Mouse (Mus musculus) midbrain, embryonic 10.5 days (tissue): ENCODE data around the gene Gm5294. TPM values are rescaled to one million over a fixed set of nuclear protein-coding genes. Genes with fewer than 3 reads are reported as not detected.
A peak's percentile ranks its signal among the peaks of the same experiment; 100 is the strongest.

ENCODE experiments used
- DNase-seq: peaks from one replicate; pipeline ENCODE4 v3.0.0-alpha.2; 2017; ENCODE audit warnings: low spot score
- H3K27ac ChIP-seq: fragments of 300-500 bp; sonication (generic); replicated peaks from 2 replicates; pipeline ENCODE4 v1.5.1; 2016; ENCODE audit warnings: mild to moderate bottlenecking
- H3K27me3 ChIP-seq: fragments of 300-500 bp; sonication (generic); 2 replicates; pipeline ENCODE4 v1.6.1; 2016; ENCODE audit warnings: low read depth, mild to moderate bottlenecking; ENCODE audit not compliant: poor library complexity, severe bottlenecking
- H3K36me3 ChIP-seq: fragments of 300-500 bp; sonication (generic); 2 replicates; pipeline ENCODE4 v1.6.1; 2016; ENCODE audit warnings: mild to moderate bottlenecking, moderate library complexity
- H3K4me1 ChIP-seq: fragments of 300-500 bp; sonication (generic); 2 replicates; pipeline ENCODE4 v1.6.1; 2016
- H3K4me3 ChIP-seq: fragments of 300-500 bp; sonication (generic); 2 replicates; pipeline ENCODE4 v1.5.1; 2016; ENCODE audit warnings: mild to moderate bottlenecking, moderate library complexity
- H3K9me3 ChIP-seq: fragments of 300-500 bp; sonication (generic); replicated peaks from 2 replicates; pipeline ENCODE4 v1.6.1; 2016; ENCODE audit warnings: mild to moderate bottlenecking
- WGBS: fragments of 180-500 bp; shearing (Covaris S2); methylation state at CpG from one replicate; pipeline ENCODE4 v1.1.7; 2016; 5-methylcytosine and 5-hydroxymethylcytosine counted together
- polyA plus RNA-seq: library from polyadenylated mRNA; unstranded; fragments of >200 nt; fragmentation: Nextera tagmentation; extraction: Ambion mirVana; gene quantifications from 2 replicates; pipeline ENCODE4 v1.2.1, GENCODE M21; 2016

Gm5294 gene
- polyA plus RNA-seq, 1 experiment from 2014 or later: not detected

- no peaks in the 10 kb centered on the region for H3K4me1 ChIP-seq
These were observed 15.6 kb upstream of the Gm5294 start for GRCm38 (mm10) chr5:138804286-138804685.

GRCm38 (mm10) chr5:138809767-138810166 is 10.1 kb upstream of the Gm5294 start:
- no peak overlapping the region for H3K4me3 ChIP-seq
- no peak overlapping the region for H3K27ac ChIP-seq
- no peaks in the 10 kb centered on the region for H3K9me3 ChIP-seq
- H3K27me3 ChIP-seq: no peaks in the 10 kb centered on the region
- WGBS: 93% methylated on average over 6 of the region's 6 CpGs
- no peak for DNase-seq
- H3K36me3 ChIP-seq: peaks cover 42% of the 10 kb centered on the region
- no peaks in the 10 kb centered on the region for H3K4me1 ChIP-seq

More at GRCm38 (mm10) chr5:138804286-138804685, 15.6 kb upstream of the Gm5294 start:
- H3K27me3 ChIP-seq: no peaks in the 10 kb centered on the region
- no peaks in the 10 kb centered on the region for H3K9me3 ChIP-seq
- peaks cover 32% of the 10 kb centered on the region for H3K36me3 ChIP-seq
- no peak overlapping the region for H3K27ac ChIP-seq
- WGBS: 95% methylated on average over 5 of the region's 5 CpGs
- no peak overlapping the region for H3K4me3 ChIP-seq
- no peak for DNase-seq

- Histone ChIP-seq H3K4me3 (peak overlapping the region; percentile 49), H3K36me3 (no peaks in the 10 kb centered on the region), H3K9me3 (peaks cover 4% of the 10 kb centered on the region; the same call in 1 of the 2 replicates), H3K27me3 (peaks cover 76% of the 10 kb centered on the region), H3K27ac (no peak overlapping the region), H3K4me1 (peaks cover 19% of the 10 kb centered on the region)
- peak; percentile 33 for DNase-seq
- 3% methylated on average over 32 of the region's 39 CpGs for WGBS
These were observed 945 bp downstream of the Gm5294 start for GRCm38 (mm10) chr5:138820717-138821332.

- Histone ChIP-seq H3K4me3 (no peak overlapping the region), H3K27ac (no peak overlapping the region), H3K9me3 (no peaks in the 10 kb centered on the region), H3K27me3 (peaks cover 54% of the 10 kb centered on the region), H3K4me1 (peaks cover 19% of the 10 kb centered on the region), H3K36me3 (no peaks in the 10 kb centered on the region)
- DNase-seq: no peak
- 78% methylated on average over 3 of the region's 3 CpGs for WGBS
These were observed 5.2 kb downstream of the Gm5294 start for GRCm38 (mm10) chr5:138825090-138825489.

GRCm38 (mm10) chr5:138833406-138833805 is 13.5 kb downstream of the Gm5294 start:
- no peak for DNase-seq
- Histone ChIP-seq H3K36me3 (no peaks in the 10 kb centered on the region), H3K4me3 (no peak overlapping the region), H3K4me1 (no peaks in the 10 kb centered on the region), H3K27ac (no peak overlapping the region), H3K9me3 (no peaks in the 10 kb centered on the region), H3K27me3 (no peaks in the 10 kb centered on the region)
- WGBS: 71% methylated on average over 6 of the region's 6 CpGs

- DNase-seq: no peak
- Histone ChIP-seq H3K4me1 (no peaks in the 10 kb centered on the region), H3K27me3 (no peaks in the 10 kb centered on the region), H3K9me3 (no peaks in the 10 kb centered on the region), H3K4me3 (no peak overlapping the region), H3K36me3 (no peaks in the 10 kb centered on the region), H3K27ac (no peak overlapping the region)
- 91% methylated on average over 3 of the region's 3 CpGs for WGBS
These were observed 15.0 kb downstream of the Gm5294 start for GRCm38 (mm10) chr5:138834910-138835309.

- H3K27me3 ChIP-seq: no peaks in the 10 kb centered on the region
- H3K36me3 ChIP-seq: no peaks in the 10 kb centered on the region
- no peak overlapping the region for H3K4me3 ChIP-seq
- WGBS: 88% methylated on average over 4 of the region's 4 CpGs
- no peak for DNase-seq
- no peak overlapping the region for H3K27ac ChIP-seq
- H3K9me3 ChIP-seq: no peaks in the 10 kb centered on the region
- H3K4me1 ChIP-seq: no peaks in the 10 kb centered on the region
These were observed 21.1 kb downstream of the Gm5294 start for GRCm38 (mm10) chr5:138840981-138841380.

GRCm38 (mm10) chr5:138843168-138843824 is 23.4 kb downstream of the Gm5294 start:
- H3K9me3 ChIP-seq: no peaks in the 10 kb centered on the region
- no peak for DNase-seq
- H3K36me3 ChIP-seq: no peaks in the 10 kb centered on the region
- H3K4me1 ChIP-seq: peaks cover 9% of the 10 kb centered on the region
- H3K27ac ChIP-seq: no peak overlapping the region
- H3K4me3 ChIP-seq: no peak overlapping the region
- H3K27me3 ChIP-seq: no peaks in the 10 kb centered on the region; the same call in none of the 2 replicates
- WGBS: 82% methylated on average over 9 of the region's 9 CpGs

- Histone ChIP-seq H3K9me3 (no peaks in the 10 kb centered on the region), H3K27me3 (no peaks in the 10 kb centered on the region; the same call in none of the 2 replicates), H3K27ac (no peak overlapping the region), H3K4me1 (peaks cover 10% of the 10 kb centered on the region), H3K4me3 (no peak overlapping the region), H3K36me3 (no peaks in the 10 kb centered on the region)
- 82% methylated on average over 4 of the region's 4 CpGs for WGBS
- DNase-seq: no peak
These were observed 26.6 kb downstream of the Gm5294 start for GRCm38 (mm10) chr5:138846506-138846905.

- H3K36me3 ChIP-seq: no peaks in the 10 kb centered on the region
- H3K4me1 ChIP-seq: peaks cover 10% of the 10 kb centered on the region
- 7% methylated on average over 7 of the region's 7 CpGs for WGBS
- no peaks in the 10 kb centered on the region for H3K9me3 ChIP-seq
- peak overlapping the region; percentile 14; the same call in 1 of the 2 replicates for H3K27ac ChIP-seq
- peak overlapping the region; percentile 36 for H3K4me3 ChIP-seq
- DNase-seq: peak; percentile 91
- H3K27me3 ChIP-seq: no peaks in the 10 kb centered on the region; the same call in none of the 2 replicates
These were observed 28.2 kb downstream of the Gm5294 start for GRCm38 (mm10) chr5:138848102-138848501.

GRCm38 (mm10) chr5:138849682-138850461 is 30.0 kb downstream of the Gm5294 start:
- Histone ChIP-seq H3K27me3 (no peaks in the 10 kb centered on the region; the same call in none of the 2 replicates), H3K27ac (no peak overlapping the region), H3K4me1 (peaks cover 10% of the 10 kb centered on the region), H3K4me3 (no peak overlapping the region), H3K36me3 (no peaks in the 10 kb centered on the region), H3K9me3 (no peaks in the 10 kb centered on the region)
- no peak for DNase-seq
- WGBS: 85% methylated on average over 23 of the region's 23 CpGs

GRCm38 (mm10) chr5:138850462-138850844 is 30.6 kb downstream of the Gm5294 start:
- peaks cover 10% of the 10 kb centered on the region for H3K4me1 ChIP-seq
- 85% methylated on average over 5 of the region's 5 CpGs for WGBS
- H3K36me3 ChIP-seq: no peaks in the 10 kb centered on the region
- H3K27ac ChIP-seq: no peak overlapping the region
- no peak for DNase-seq
- no peaks in the 10 kb centered on the region; the same call in none of the 2 replicates for H3K27me3 ChIP-seq
- H3K9me3 ChIP-seq: no peaks in the 10 kb centered on the region
- H3K4me3 ChIP-seq: no peak overlapping the region
